Mouse (Mus musculus) hindbrain, embryonic 12.5 days (tissue): ENCODE measurements around the gene Rph3al. TPM values are rescaled to one million over a fixed set of nuclear protein-coding genes. Genes with fewer than 3 reads are reported as not detected.

Experiments used
- ATAC-seq: fragments of 200-750 bp; cut with Nextera tagmentation; 2 replicates; pipeline ENCODE4 v1.8.0; 2017; ENCODE audit warnings: moderate TSS enrichment; ENCODE audit not compliant: low FRiP score
- H3K27ac ChIP-seq: fragments of 300-500 bp; sonication (generic); 2 replicates; pipeline ENCODE4 v1.5.1; 2016; ENCODE audit warnings: mild to moderate bottlenecking
- H3K27me3 ChIP-seq: fragments of 300-500 bp; sonication (generic); 2 replicates; pipeline ENCODE4 v1.6.1; 2016; ENCODE audit warnings: mild to moderate bottlenecking
- H3K36me3 ChIP-seq: fragments of 300-500 bp; sonication (generic); 2 replicates; pipeline ENCODE4 v1.6.1; 2016; ENCODE audit warnings: mild to moderate bottlenecking
- H3K4me1 ChIP-seq: fragments of 300-500 bp; sonication (generic); 2 replicates; pipeline ENCODE4 v1.6.1; 2016
- H3K4me2 ChIP-seq: fragments of 300-500 bp; sonication (generic); replicated peaks from 2 replicates; pipeline ENCODE4 v1.6.1; 2016; ENCODE audit warnings: mild to moderate bottlenecking
- H3K4me3 ChIP-seq: fragments of 300-500 bp; sonication (generic); 2 replicates; pipeline ENCODE4 v1.5.1; 2016; ENCODE audit warnings: mild to moderate bottlenecking
- H3K9ac ChIP-seq: fragments of 300-500 bp; sonication (generic); 2 replicates; pipeline ENCODE4 v1.6.1; 2016; ENCODE audit warnings: mild to moderate bottlenecking, moderate library complexity
- H3K9me3 ChIP-seq: fragments of 300-500 bp; sonication (generic); replicated peaks from 2 replicates; pipeline ENCODE4 v1.6.1; 2016; ENCODE audit warnings: mild to moderate bottlenecking
- WGBS: fragments of 180-500 bp; shearing (Covaris S2); methylation state at CpG from one replicate; pipeline ENCODE4 v1.1.7; 2016; 5-methylcytosine and 5-hydroxymethylcytosine counted together
- polyA plus RNA-seq: library from polyadenylated mRNA; unstranded; fragments of >200 nt; fragmentation: Nextera tagmentation; extraction: Ambion mirVana; gene quantifications from 2 replicates; pipeline ENCODE4 v1.2.1, GENCODE M21; 2016

Rph3al gene
- polyA plus RNA-seq, 1 experiment from 2014 or later: 2.9 TPM

DNA sequence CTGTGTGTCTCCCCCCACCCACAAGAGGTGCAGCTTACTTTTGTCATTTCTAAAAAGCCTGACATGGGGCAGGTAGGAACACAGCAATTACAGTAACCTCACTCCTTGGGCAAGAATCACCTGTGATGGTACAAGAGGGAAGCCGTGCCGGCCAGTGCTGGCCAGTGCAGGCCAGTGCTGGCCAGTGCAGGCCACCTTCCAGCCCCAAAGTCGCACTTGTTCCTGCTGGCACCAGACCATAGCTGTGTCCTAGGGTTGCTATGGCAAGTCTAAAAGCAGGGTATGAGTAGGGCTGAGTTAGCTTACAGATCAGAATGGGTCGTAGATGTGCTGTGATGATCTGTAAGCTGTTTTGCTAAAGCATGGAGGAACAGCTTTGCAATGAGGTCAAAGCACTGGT is 15.5 kb downstream of the Rph3al start:
- Histone ChIP-seq H3K27ac (no peak overlapping the region), H3K9me3 (no peaks in the 10 kb centered on the region), H3K4me3 (no peak overlapping the region), H3K4me2 (no peak overlapping the region), H3K9ac (no peak overlapping the region), H3K36me3 (no peaks in the 10 kb centered on the region), H3K27me3 (no peaks in the 10 kb centered on the region), H3K4me1 (peaks cover 20% of the 10 kb centered on the region)
- WGBS: 83% methylated on average over 4 of the region's 4 CpGs
- ATAC-seq: no peak

GRCm38 (mm10) chr11:75919139-75919538 is 19.1 kb downstream of the Rph3al start:
- ATAC-seq: no peak
- 88% methylated on average over 6 of the region's 6 CpGs for WGBS
- H3K27ac ChIP-seq: no peak overlapping the region
- no peak overlapping the region for H3K4me2 ChIP-seq
- peaks cover 4% of the 10 kb centered on the region; the same call in 1 of the 2 replicates for H3K4me1 ChIP-seq
- H3K36me3 ChIP-seq: no peaks in the 10 kb centered on the region
- no peak overlapping the region for H3K9ac ChIP-seq
- H3K4me3 ChIP-seq: no peak overlapping the region
- H3K27me3 ChIP-seq: no peaks in the 10 kb centered on the region
- no peaks in the 10 kb centered on the region for H3K9me3 ChIP-seq

GRCm38 (mm10) chr11:75917340-75917739 is 20.9 kb downstream of the Rph3al start:
- ATAC-seq: no peak
- 86% methylated on average over 3 of the region's 3 CpGs for WGBS
- no peak overlapping the region for H3K4me2 ChIP-seq

GRCm38 (mm10) chr11:75913953-75914352 is 24.3 kb downstream of the Rph3al start:
- no peak for ATAC-seq
- H3K27ac ChIP-seq: no peak overlapping the region
- no peak overlapping the region for H3K4me2 ChIP-seq
- WGBS: 65% methylated on average over 3 of the region's 3 CpGs
- peaks cover 6% of the 10 kb centered on the region; the same call in 1 of the 2 replicates for H3K4me1 ChIP-seq
- H3K36me3 ChIP-seq: no peaks in the 10 kb centered on the region
- H3K4me3 ChIP-seq: no peak overlapping the region
- H3K9me3 ChIP-seq: 0 out of 2 replicates have a peak, but pooled peaks cover 2% of the 10 kb centered on the region
- no peak overlapping the region for H3K9ac ChIP-seq
- H3K27me3 ChIP-seq: no peaks in the 10 kb centered on the region

More at GRCm38 (mm10) chr11:75917340-75917739, 20.9 kb downstream of the Rph3al start:
- H3K27me3 ChIP-seq: no peaks in the 10 kb centered on the region
- peaks cover 4% of the 10 kb centered on the region; the same call in 1 of the 2 replicates for H3K4me1 ChIP-seq
- no peaks in the 10 kb centered on the region for H3K9me3 ChIP-seq
- H3K9ac ChIP-seq: no peak overlapping the region
- H3K27ac ChIP-seq: no peak overlapping the region
- no peak overlapping the region for H3K4me3 ChIP-seq
- no peaks in the 10 kb centered on the region for H3K36me3 ChIP-seq

- no peaks in the 10 kb centered on the region for H3K27me3 ChIP-seq
- no peak overlapping the region for H3K9ac ChIP-seq
- no peak overlapping the region for H3K4me2 ChIP-seq
- WGBS: 55% methylated on average over 10 of the region's 10 CpGs
- ATAC-seq: no peak
- peaks cover 10% of the 10 kb centered on the region; the same call in 1 of the 2 replicates for H3K4me1 ChIP-seq
- H3K36me3 ChIP-seq: no peaks in the 10 kb centered on the region
- no peak overlapping the region for H3K27ac ChIP-seq
- H3K9me3 ChIP-seq: 0 out of 2 replicates have a peak, but pooled peaks cover 2% of the 10 kb centered on the region
- no peak overlapping the region for H3K4me3 ChIP-seq
These were observed 25.1 kb downstream of the Rph3al start for GRCm38 (mm10) chr11:75912944-75913657.

- Histone ChIP-seq H3K9ac (no peak overlapping the region), H3K36me3 (no peaks in the 10 kb centered on the region), H3K27me3 (no peaks in the 10 kb centered on the region), H3K4me1 (peaks cover 21% of the 10 kb centered on the region), H3K9me3 (0 out of 2 replicates have a peak, but pooled peaks cover 2% of the 10 kb centered on the region), H3K4me2 (no peak overlapping the region), H3K27ac (no peak overlapping the region), H3K4me3 (no peak overlapping the region)
- 93% methylated on average over 1 of the region's 1 CpGs for WGBS
- no peak for ATAC-seq
These were observed 26.3 kb downstream of the Rph3al start for GRCm38 (mm10) chr11:75911962-75912361.

- H3K9ac ChIP-seq: no peak overlapping the region
- H3K4me1 ChIP-seq: peaks cover 24% of the 10 kb centered on the region
- H3K4me3 ChIP-seq: no peak overlapping the region
- H3K4me2 ChIP-seq: no peak overlapping the region
- H3K27ac ChIP-seq: no peak overlapping the region
- no peaks in the 10 kb centered on the region for H3K27me3 ChIP-seq
- ATAC-seq: no peak
- WGBS: 86% methylated on average over 9 of the region's 9 CpGs
- 0 out of 2 replicates have a peak, but pooled peaks cover 2% of the 10 kb centered on the region for H3K9me3 ChIP-seq
- H3K36me3 ChIP-seq: no peaks in the 10 kb centered on the region
These were observed 28.4 kb downstream of the Rph3al start for GRCm38 (mm10) chr11:75909702-75910429.

DNA sequence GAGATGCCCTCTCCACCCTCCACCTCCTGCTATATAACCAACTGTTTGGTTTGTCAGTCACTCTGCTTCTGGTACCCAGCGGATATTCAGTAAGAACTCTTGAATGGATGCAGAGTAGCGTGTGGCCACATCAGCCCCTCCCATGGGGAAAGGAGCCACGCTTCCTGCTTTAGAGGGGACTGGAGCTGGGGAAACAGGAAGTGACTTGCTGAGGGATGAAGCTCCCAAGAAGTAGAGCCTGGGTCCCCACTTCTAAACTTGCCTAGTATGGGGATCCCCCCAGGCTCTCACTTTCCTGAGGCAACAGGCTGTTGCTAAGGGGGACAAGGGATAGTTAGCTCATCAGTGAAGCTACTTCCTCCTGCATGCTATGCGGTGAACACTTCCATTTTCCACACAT is 30.8 kb downstream of the Rph3al start:
- H3K9me3 ChIP-seq: 0 out of 2 replicates have a peak, but pooled peaks cover 2% of the 10 kb centered on the region
- no peak overlapping the region for H3K4me3 ChIP-seq
- WGBS: 75% methylated on average over 4 of the region's 4 CpGs
- no peak overlapping the region for H3K27ac ChIP-seq
- H3K4me1 ChIP-seq: peaks cover 32% of the 10 kb centered on the region
- H3K27me3 ChIP-seq: no peaks in the 10 kb centered on the region
- H3K36me3 ChIP-seq: no peaks in the 10 kb centered on the region
- ATAC-seq: no peak
- H3K9ac ChIP-seq: no peak overlapping the region
- H3K4me2 ChIP-seq: no peak overlapping the region

DNA sequence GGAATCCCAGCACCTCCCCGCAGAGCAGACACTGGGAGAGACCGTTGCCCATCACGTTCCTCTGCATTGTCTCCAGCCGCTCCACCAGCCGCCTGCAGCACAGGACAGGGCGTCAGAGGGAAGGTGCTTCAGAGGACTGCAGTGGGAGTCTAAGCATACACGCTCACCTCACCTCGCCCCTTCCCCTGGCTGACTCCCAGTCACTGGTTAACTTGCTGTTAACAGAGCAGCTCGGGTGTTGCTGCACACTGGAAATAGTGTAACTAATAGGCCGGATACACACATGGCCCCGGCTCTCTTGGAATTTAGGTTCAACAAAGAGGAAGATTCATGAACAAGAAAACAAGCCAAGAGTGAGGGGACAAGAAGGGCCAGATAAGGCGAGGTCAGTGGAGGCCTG is 31.7 kb downstream of the Rph3al start:
- 55% methylated on average over 12 of the region's 12 CpGs for WGBS
- H3K27ac ChIP-seq: no peak overlapping the region
- H3K9me3 ChIP-seq: no peaks in the 10 kb centered on the region
- no peak for ATAC-seq
- no peak overlapping the region for H3K4me3 ChIP-seq
- no peak overlapping the region for H3K9ac ChIP-seq
- H3K4me2 ChIP-seq: no peak overlapping the region
- peaks cover 34% of the 10 kb centered on the region for H3K4me1 ChIP-seq
- no peaks in the 10 kb centered on the region for H3K27me3 ChIP-seq
- no peaks in the 10 kb centered on the region for H3K36me3 ChIP-seq

GRCm38 (mm10) chr11:75904982-75905381 is 33.2 kb downstream of the Rph3al start:
- no peak overlapping the region for H3K4me2 ChIP-seq
- H3K27me3 ChIP-seq: no peaks in the 10 kb centered on the region
- H3K9ac ChIP-seq: no peak overlapping the region
- WGBS: 70% methylated on average over 6 of the region's 6 CpGs
- ATAC-seq: no peak
- H3K36me3 ChIP-seq: no peaks in the 10 kb centered on the region
- H3K4me3 ChIP-seq: no peak overlapping the region
- H3K9me3 ChIP-seq: no peaks in the 10 kb centered on the region
- peaks cover 37% of the 10 kb centered on the region for H3K4me1 ChIP-seq
- no peak overlapping the region for H3K27ac ChIP-seq

- H3K27me3 ChIP-seq: no peaks in the 10 kb centered on the region
- ATAC-seq: peak; percentile 75
- H3K9me3 ChIP-seq: no peaks in the 10 kb centered on the region
- 14% methylated on average over 5 of the region's 5 CpGs for WGBS
- no peak overlapping the region for H3K27ac ChIP-seq
- no peak overlapping the region for H3K9ac ChIP-seq
- no peak overlapping the region for H3K4me3 ChIP-seq
- no peak overlapping the region for H3K4me2 ChIP-seq
- peaks cover 37% of the 10 kb centered on the region for H3K4me1 ChIP-seq
- no peaks in the 10 kb centered on the region for H3K36me3 ChIP-seq
These were observed 33.7 kb downstream of the Rph3al start for GRCm38 (mm10) chr11:75904501-75904900.

DNA sequence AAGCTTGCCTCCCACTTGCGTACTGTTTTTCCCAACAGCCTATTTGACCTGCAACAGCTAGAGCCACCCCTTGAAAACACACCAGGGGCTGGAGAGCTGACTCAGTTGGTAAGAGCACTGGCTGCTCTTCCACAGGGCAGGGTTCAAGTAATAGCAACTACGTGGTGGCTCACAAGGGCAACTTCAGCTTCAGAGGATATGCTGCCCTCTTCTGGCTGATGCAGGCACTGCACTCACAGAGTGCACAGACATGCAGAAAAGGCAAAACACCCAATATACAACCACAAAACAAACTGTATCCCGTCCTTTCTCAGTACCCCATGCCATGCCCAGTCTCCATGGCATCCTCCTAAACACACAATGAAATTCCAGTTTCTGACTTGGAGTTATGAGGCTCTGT is 34.7 kb downstream of the Rph3al start:
- no peaks in the 10 kb centered on the region for H3K27me3 ChIP-seq
- no peak for ATAC-seq
- WGBS: 70% methylated on average over 3 of the region's 3 CpGs
- H3K4me2 ChIP-seq: no peak overlapping the region
- no peak overlapping the region for H3K9ac ChIP-seq
- H3K4me1 ChIP-seq: peaks cover 36% of the 10 kb centered on the region
- no peak overlapping the region for H3K27ac ChIP-seq
- H3K9me3 ChIP-seq: no peaks in the 10 kb centered on the region
- H3K4me3 ChIP-seq: no peak overlapping the region
- H3K36me3 ChIP-seq: no peaks in the 10 kb centered on the region
